In genomic region chr16:29684111-29684510, GRCm38 (mm10) we compare ENCODE assay signal across 15 mouse cellular contexts.
DNase-seq lines count a peak whose midpoint lies in the region; ATAC-seq and TF ChIP-seq lines count a peak whose summit lies in the region.
"Had no signal": no experiment of that assay in that cellular context is flagged by ENCODE, and none has a peak within 500 bp of the region (broad histone marks: within the 10 kb centered on the region; RNA-seq: fewer than 3 reads in every experiment).

No protein-coding gene starts in this region.

- peaks cover 18% of the 10 kb centered on the region for H3K4me1 ChIP-seq in heart, embryonic 10.5 days
- H3K4me1 ChIP-seq in midbrain, embryonic 12.5 days, result peaks cover 35% of the 10 kb centered on the region
- peaks cover 27% of the 10 kb centered on the region for H3K4me1 ChIP-seq in midbrain, embryonic 14.5 days (ENCODE audit: control insufficient read depth, insufficient read depth, low read length)
- peaks cover 3% of the 10 kb centered on the region for H3K4me1 ChIP-seq in stomach, embryonic 15.5 days
- H3K4me1 ChIP-seq: liver, embryonic 12.5 days had no signal

- no peaks in the 10 kb centered on the region for H3K36me3 ChIP-seq in heart, embryonic 10.5 days
- no peaks in the 10 kb centered on the region for H3K36me3 ChIP-seq in midbrain, embryonic 12.5 days
- no peaks in the 10 kb centered on the region for H3K36me3 ChIP-seq in midbrain, embryonic 14.5 days (ENCODE audit: control insufficient read depth, insufficient read depth, low read length)
- no peaks in the 10 kb centered on the region for H3K36me3 ChIP-seq in stomach, embryonic 15.5 days
- H3K36me3 ChIP-seq: G1E; heart, embryonic 15.5 days; liver, embryonic 12.5 days had no signal

- TF ChIP-seq CTCF in brain, embryonic 14.5 days (IDR thresholded peaks at IDR 0.05; ENCODE audit: borderline replicate concordance, extremely low read depth, insufficient read depth, insufficient read length), result no peak

- WGBS in heart, embryonic 10.5 days, result 64% methylated on average over 2 of the region's 2 CpGs
- WGBS in midbrain, embryonic 12.5 days, result 60% methylated on average over 2 of the region's 2 CpGs
- 42% methylated on average over 2 of the region's 2 CpGs for WGBS in midbrain, embryonic 14.5 days
- 53% methylated on average over 2 of the region's 2 CpGs for WGBS in stomach, embryonic 15.5 days

- peak; percentile 66 for DNase-seq in heart, embryonic 10.5 days (ENCODE audit: low spot score)
- no peak for DNase-seq in heart, postnatal 10 days
- no peak for DNase-seq in midbrain, embryonic 14.5 days
- DNase-seq in brain, embryonic 14.5 days (ENCODE audit: low read depth), result peak; percentile 22
- no peak for DNase-seq in thymus, postnatal 36 days
- DNase-seq: B cell, adult 2 months; cerebellum, adult 9-10 months; layer of hippocampus, postnatal 36 days; lung, postnatal 36 days had no signal

- peak overlapping the region; percentile 78; the same call in 1 of the 2 replicates for H3K27ac ChIP-seq in heart, embryonic 10.5 days
- peak overlapping the region; percentile 54 for H3K27ac ChIP-seq in midbrain, embryonic 12.5 days (replicated peaks)
- no peak overlapping the region for H3K27ac ChIP-seq in midbrain, embryonic 14.5 days (replicated peaks; ENCODE audit: low read depth, low read length)
- peak overlapping the region; percentile 31; the same call in 1 of the 2 replicates for H3K27ac ChIP-seq in stomach, embryonic 15.5 days
- H3K27ac ChIP-seq: heart, embryonic 15.5 days; liver, embryonic 12.5 days had no signal

- H3K9ac ChIP-seq in midbrain, embryonic 12.5 days (replicated peaks), result no peak overlapping the region
- no peak overlapping the region for H3K9ac ChIP-seq in midbrain, embryonic 14.5 days (replicated peaks; ENCODE audit: low read length)
- H3K9ac ChIP-seq in stomach, embryonic 15.5 days, result no peak overlapping the region
- H3K9ac ChIP-seq: heart, embryonic 15.5 days; liver, embryonic 12.5 days had no signal

- intact Hi-C loops in heart, postnatal 10 days (cut with DNase I), result no loop called here

- H3K4me2 ChIP-seq in midbrain, embryonic 12.5 days (replicated peaks), result peak overlapping the region; percentile 47; the same call in 1 of the 2 replicates
- H3K4me2 ChIP-seq in midbrain, embryonic 14.5 days (ENCODE audit: low read length), result no peak overlapping the region
- no peak overlapping the region for H3K4me2 ChIP-seq in stomach, embryonic 15.5 days

- no peak overlapping the region for H3K4me3 ChIP-seq in heart, embryonic 10.5 days
- no peak overlapping the region for H3K4me3 ChIP-seq in midbrain, embryonic 12.5 days
- no peak overlapping the region for H3K4me3 ChIP-seq in midbrain, embryonic 14.5 days (replicated peaks; ENCODE audit: low read depth, low read length)
- no peak overlapping the region for H3K4me3 ChIP-seq in stomach, embryonic 15.5 days (replicated peaks)
- H3K4me3 ChIP-seq: heart, embryonic 15.5 days; liver, embryonic 12.5 days had no signal

- no peaks in the 10 kb centered on the region for H3K9me3 ChIP-seq in heart, embryonic 10.5 days
- H3K9me3 ChIP-seq in midbrain, embryonic 12.5 days, result no peaks in the 10 kb centered on the region
- no peaks in the 10 kb centered on the region for H3K9me3 ChIP-seq in midbrain, embryonic 14.5 days (ENCODE audit: control insufficient read depth, low read length)
- H3K9me3 ChIP-seq in stomach, embryonic 15.5 days, result no peaks in the 10 kb centered on the region
- H3K9me3 ChIP-seq: G1E; heart, embryonic 15.5 days; liver, embryonic 12.5 days had no signal

- ATAC-seq in midbrain, embryonic 12.5 days (ENCODE audit: low FRiP score, low read depth), result no peak
- ATAC-seq in midbrain, embryonic 14.5 days (ENCODE audit: low FRiP score, low TSS enrichment), result no peak
- no peak for ATAC-seq in stomach, embryonic 15.5 days (ENCODE audit: insufficient read depth, low FRiP score, low read depth)
- no peak for ATAC-seq in frontal cortex, adult (ENCODE audit: low TSS enrichment)
- ATAC-seq: liver, embryonic 12.5 days had no signal

- H3K27me3 ChIP-seq in heart, embryonic 10.5 days (ENCODE audit: insufficient read depth, poor library complexity, severe bottlenecking), result peaks cover 7% of the 10 kb centered on the region
- H3K27me3 ChIP-seq in midbrain, embryonic 12.5 days, result peaks cover 90% of the 10 kb centered on the region
- H3K27me3 ChIP-seq in midbrain, embryonic 14.5 days (ENCODE audit: control insufficient read depth, insufficient read depth, low read length), result peaks cover 40% of the 10 kb centered on the region
- no peaks in the 10 kb centered on the region for H3K27me3 ChIP-seq in stomach, embryonic 15.5 days (replicated peaks)
- H3K27me3 ChIP-seq: heart, embryonic 15.5 days; liver, embryonic 12.5 days had no signal

- TF ChIP-seq POLR2A in brain, embryonic 14.5 days (IDR thresholded peaks at IDR 0.05; ENCODE audit: borderline replicate concordance, extremely low read depth, insufficient read depth, insufficient read length, poor library complexity, severe bottlenecking), result no peak

Comparison
In these comparisons a context has a peak if more than half of its experiments do, and no peak if none do; other contexts are left out.
1. DNase-seq: peak in heart, embryonic 10.5 days (single experiment) and brain, embryonic 14.5 days (single experiment); none in heart, postnatal 10 days (0 of 2), midbrain, embryonic 14.5 days (single experiment) and thymus, postnatal 36 days (0 of 2).